Mouse (Mus musculus) T-cell, adult 66 days (primary cell): ENCODE results near the gene Nans. TPM values are rescaled to one million over a fixed set of nuclear protein-coding genes. Genes with fewer than 3 reads are reported as not detected.

Source experiments
- total RNA-seq, 2 experiments: library from RNA; stranded (reverse); gene quantifications; 3 replicates in 1 of 2; 4 replicates in 1 of 2; pipeline ENCODE4 v1.2.4; 2023

Nans gene
- total RNA-seq, result 10 to 100 TPM; 57.3 to 64.7 TPM

GRCm38 (mm10) chr4:46489028-46489925 lies at the start of gene Nans:
TSS of gene Nans (plus strand) at chr4:46489248.

GRCm38 (mm10) chr4:46450519-46451131 lies 38.4 kb upstream of the Nans start, which contains the start of gene Anp32b:
TSS of gene Anp32b (plus strand) at chr4:46450902.

GRCm38 (mm10) chr4:46535840-46536361 lies 46.9 kb downstream of the Nans start, which contains the start of gene Trim14:
TSS of gene Trim14 (minus strand) at chr4:46536141.

Other genes with a start within 250 kb of the Nans start
- gene Foxe1, start 145.6 kb upstream of the Nans start, total RNA-seq, result not detected
- 10 to 100 TPM; 17.5 to 19.1 TPM for gene Trmo, start 99.8 kb upstream of the Nans start, total RNA-seq
- under 1 TPM; 0.41 to 0.76 TPM for gene Hemgn, start 75.7 kb upstream of the Nans start, total RNA-seq
- 100 to 1,000 TPM; 167 to 184 TPM for gene Anp32b, start 38.3 kb upstream of the Nans start, total RNA-seq
- 10 to 100 TPM; 75.7 to 86.6 TPM for gene Trim14, start 46.9 kb downstream of the Nans start, total RNA-seq
- gene Coro2a, start 113.0 kb downstream of the Nans start, total RNA-seq, result 10 to 100 TPM; 27.9 to 41.3 TPM
- under 1 TPM; 0.38 to 0.92 TPM for gene Tbc1d2, start 161.0 kb downstream of the Nans start, total RNA-seq